Mouse (Mus musculus) small intestine, adult 2 months (tissue): ENCODE measurements at regions not wholly inside any gene's neighbourhood (a gene's known extent, or its start where the extent isn't known, plus 50 kb on each side); places are given as distances from the start of the nearest gene placed in this dataset.

ENCODE experiments used
- CTCF ChIP-seq: fragments of 200-500 bp; IDR thresholded peaks from 2 replicates; pipeline ENCODE4 v1.5.1; 2012; ENCODE audit warnings: low read depth, mild to moderate bottlenecking, control low read depth, inconsistent platforms, low read length, moderate library complexity, mixed read lengths; ENCODE audit not compliant: insufficient replicate concordance, insufficient read length; ENCODE audit errors: extremely low read depth
- POLR2A ChIP-seq: fragments of 200-500 bp; IDR thresholded peaks from 2 replicates; pipeline ENCODE4 v1.6.1; 2012; ENCODE audit warnings: low read depth, mild to moderate bottlenecking, control low read depth, inconsistent platforms, low read length, moderate library complexity

DNA sequence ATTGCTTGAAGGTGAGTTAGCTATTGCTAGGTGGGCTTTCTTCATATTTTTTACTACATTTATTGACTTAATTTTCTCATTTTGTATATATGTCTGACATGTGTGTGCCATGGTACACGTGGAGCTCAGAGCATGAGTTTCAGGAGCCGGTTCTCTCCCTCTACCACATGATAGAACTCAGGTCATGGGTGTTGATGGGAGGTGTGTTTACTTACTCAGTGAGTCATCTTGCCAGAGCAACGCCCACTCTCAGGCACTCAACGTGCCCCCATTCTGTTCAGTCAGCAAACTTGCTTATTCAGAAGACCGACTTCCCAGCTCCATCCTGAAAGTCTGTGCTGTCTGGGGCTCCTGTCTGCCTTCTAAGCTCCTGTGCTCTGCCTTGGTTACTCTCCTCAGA lies 250.8 kb upstream of the Gadl1 start:
- TF ChIP-seq POLR2A (no peak), CTCF (no peak)
